Mouse (Mus musculus) kidney, postnatal 0 days (tissue): ENCODE results near the gene Iqschfp. TPM values are rescaled to one million over a fixed set of nuclear protein-coding genes. Genes with fewer than 3 reads are reported as not detected.

ENCODE experiments used
- ATAC-seq: fragments of 200-750 bp; cut with Nextera tagmentation; replicated peaks from 2 replicates; pipeline ENCODE4 v1.8.0; 2017; ENCODE audit warnings: low read depth, moderate number of reproducible peaks, moderate TSS enrichment, moderate library complexity; ENCODE audit not compliant: low FRiP score
- DNase-seq: peaks from one replicate; pipeline ENCODE4 v3.0.0-alpha.2; 2016; ENCODE audit warnings: low spot score
- H3K27ac ChIP-seq: fragments of 300-500 bp; sonication (generic); 2 replicates; pipeline ENCODE4 v1.5.1; 2014; ENCODE audit warnings: mild to moderate bottlenecking
- H3K27me3 ChIP-seq: fragments of 300-500 bp; sonication (generic); 2 replicates; pipeline ENCODE4 v1.6.1; 2014; ENCODE audit warnings: low read length, mixed read lengths; ENCODE audit not compliant: insufficient read depth
- H3K36me3 ChIP-seq: fragments of 300-500 bp; sonication (generic); 2 replicates; pipeline ENCODE4 v1.6.1; 2014; ENCODE audit warnings: low read length, mixed read lengths; ENCODE audit not compliant: insufficient read depth
- H3K4me1 ChIP-seq: fragments of 300-500 bp; sonication (generic); replicated peaks from 2 replicates; pipeline ENCODE4 v1.6.1; 2014; ENCODE audit warnings: antibody characterized with exemption, low read length, mixed read lengths; ENCODE audit not compliant: insufficient read depth
- H3K4me2 ChIP-seq: fragments of 300-500 bp; sonication (generic); 2 replicates; pipeline ENCODE4 v1.6.1; 2014; ENCODE audit warnings: mild to moderate bottlenecking, low read length, moderate library complexity, mixed read lengths
- H3K4me3 ChIP-seq: fragments of 300-500 bp; sonication (generic); replicated peaks from 2 replicates; pipeline ENCODE4 v1.5.1; 2014; ENCODE audit warnings: low read depth, low read length
- H3K9ac ChIP-seq: fragments of 300-500 bp; sonication (generic); 2 replicates; pipeline ENCODE4 v1.6.1; 2014; ENCODE audit warnings: low read depth, low read length
- H3K9me3 ChIP-seq: fragments of 300-500 bp; sonication (generic); replicated peaks from 2 replicates; pipeline ENCODE4 v1.6.1; 2016; ENCODE audit warnings: low read length, inconsistent platforms, mixed read lengths
- CTCF ChIP-seq: IDR thresholded peaks from 2 replicates; pipeline ENCODE4 v1.5.1; 2016; ENCODE audit warnings: antibody characterized with exemption, low read depth, mild to moderate bottlenecking, moderate library complexity
- WGBS: fragments of 180-500 bp; shearing (Covaris S2); extraction: QIAGEN DNeasy Blood & Tissue Kit; methylation state at CpG from one replicate; pipeline ENCODE4 v1.1.7; 2014; 5-methylcytosine and 5-hydroxymethylcytosine counted together
- polyA plus RNA-seq: library from polyadenylated mRNA; unstranded; fragments of >200 nt; fragmentation: Nextera tagmentation; extraction: Ambion mirVana; gene quantifications from 2 replicates; pipeline ENCODE4 v1.2.1, GENCODE M21; 2015

The Iqschfp gene
- polyA plus RNA-seq, 1 experiment from 2014 or later, result 0.05 TPM

DNA sequence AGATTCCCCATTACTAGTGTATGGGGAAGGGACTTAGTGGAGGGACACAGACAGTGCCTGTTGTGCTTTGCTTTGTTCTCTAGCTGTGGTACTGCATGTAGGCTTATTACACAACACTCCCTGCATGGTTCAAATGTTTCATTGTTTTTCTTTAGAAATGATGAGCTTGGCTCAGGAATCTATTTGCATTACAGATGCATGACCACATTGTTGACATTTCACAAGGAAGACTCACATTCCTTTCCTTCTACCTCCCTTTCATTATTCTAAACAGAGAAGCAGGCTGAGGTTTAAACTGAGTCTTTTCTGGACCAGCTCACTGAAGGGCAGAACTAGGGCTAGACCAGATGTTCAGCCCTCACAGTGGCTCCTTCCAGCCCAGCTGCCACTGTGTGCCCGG lies 360.3 kb downstream of the Iqschfp start:
- H3K4me2 ChIP-seq, result no peak overlapping the region
- no peak overlapping the region for H3K4me3 ChIP-seq
- no peak for TF ChIP-seq CTCF
- H3K27ac ChIP-seq, result no peak overlapping the region
- H3K4me1 ChIP-seq, result no peaks in the 10 kb centered on the region
- no peak overlapping the region for H3K9ac ChIP-seq
- H3K27me3 ChIP-seq, result no peaks in the 10 kb centered on the region
- no peaks in the 10 kb centered on the region for H3K9me3 ChIP-seq
- ATAC-seq, result no peak
- DNase-seq, result peak; percentile 9
- H3K36me3 ChIP-seq, result no peaks in the 10 kb centered on the region
- 72% methylated on average over 1 of the region's 1 CpGs for WGBS

DNA sequence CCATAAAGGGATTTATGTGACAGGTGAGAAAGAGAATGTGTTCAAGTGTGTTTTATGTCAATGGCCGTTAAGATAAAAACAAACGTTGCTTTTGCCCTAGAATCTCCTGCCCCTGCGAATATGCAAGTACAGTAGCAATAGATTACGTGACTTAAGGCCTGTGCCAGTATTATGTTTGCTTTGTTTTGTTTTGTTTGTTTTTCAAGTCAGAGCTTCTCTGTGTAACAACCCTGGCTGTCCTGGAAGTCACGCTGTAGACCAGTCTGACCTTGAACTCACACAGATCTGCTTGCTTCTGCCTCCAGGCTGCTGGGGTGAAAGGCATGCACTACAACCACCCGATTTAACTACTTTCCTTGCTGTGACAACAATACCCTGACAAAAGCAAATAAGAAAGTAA lies 370.3 kb downstream of the Iqschfp start:
- H3K9me3 ChIP-seq, result no peaks in the 10 kb centered on the region
- H3K27me3 ChIP-seq, result no peaks in the 10 kb centered on the region
- H3K27ac ChIP-seq, result no peak overlapping the region
- H3K36me3 ChIP-seq, result no peaks in the 10 kb centered on the region
- ATAC-seq (no peak), DNase-seq (no peak)
- no peaks in the 10 kb centered on the region for H3K4me1 ChIP-seq
- no peak overlapping the region for H3K4me3 ChIP-seq
- no peak overlapping the region for H3K4me2 ChIP-seq
- no peak for TF ChIP-seq CTCF
- WGBS, result 42% methylated on average over 6 of the region's 6 CpGs
- H3K9ac ChIP-seq, result no peak overlapping the region

DNA sequence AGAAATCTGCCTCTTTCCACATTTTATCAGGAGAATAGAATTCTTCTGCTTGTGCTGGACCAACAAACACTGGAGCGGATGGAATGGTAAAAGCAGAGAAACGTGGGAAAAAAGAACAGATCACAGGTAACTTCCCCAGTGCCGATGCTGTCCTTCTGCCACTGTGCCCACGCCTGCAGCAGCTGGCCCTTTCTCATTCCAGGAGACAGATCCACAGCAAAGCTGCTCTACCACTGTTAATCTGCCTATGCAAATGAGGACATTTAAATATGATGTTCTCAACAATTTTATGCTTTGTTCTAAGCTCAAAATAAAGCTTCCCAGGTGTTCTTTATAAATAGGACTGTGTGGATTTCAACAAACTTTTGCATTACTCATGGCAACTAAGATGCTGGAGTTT lies 375.9 kb downstream of the Iqschfp start:
- ATAC-seq (no peak), DNase-seq (no peak)
- no peak for TF ChIP-seq CTCF
- WGBS, result 88% methylated on average over 4 of the region's 4 CpGs
- H3K4me3 ChIP-seq, result no peak overlapping the region
- H3K27ac ChIP-seq, result no peak overlapping the region
- H3K4me1 ChIP-seq, result no peaks in the 10 kb centered on the region
- no peaks in the 10 kb centered on the region for H3K36me3 ChIP-seq
- H3K27me3 ChIP-seq, result no peaks in the 10 kb centered on the region
- no peak overlapping the region for H3K4me2 ChIP-seq
- no peaks in the 10 kb centered on the region for H3K9me3 ChIP-seq
- no peak overlapping the region for H3K9ac ChIP-seq

DNA sequence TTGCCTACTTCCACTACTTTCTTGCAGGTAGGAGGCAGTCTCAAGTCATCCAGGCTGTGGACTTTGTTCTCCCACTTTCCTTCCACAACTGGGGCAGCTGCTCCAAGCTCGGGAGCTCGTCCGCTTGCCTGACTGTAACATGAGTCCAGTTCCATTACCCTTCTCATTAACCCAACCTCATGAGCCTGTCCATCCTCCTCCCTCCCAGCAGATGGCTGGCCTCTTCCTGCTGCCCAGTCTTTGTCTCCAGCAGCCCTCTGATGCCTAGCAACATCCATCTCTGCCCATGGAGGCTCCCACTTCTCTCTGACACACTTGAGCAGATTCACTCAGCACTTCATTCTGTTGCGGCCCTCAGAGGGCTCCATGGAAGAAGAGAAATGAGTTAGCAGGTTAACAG lies 377.2 kb downstream of the Iqschfp start:
- no peaks in the 10 kb centered on the region for H3K9me3 ChIP-seq
- H3K4me3 ChIP-seq, result no peak overlapping the region
- TF ChIP-seq CTCF, result no peak
- H3K27ac ChIP-seq, result no peak overlapping the region
- WGBS, result 47% methylated on average over 4 of the region's 4 CpGs
- H3K36me3 ChIP-seq, result no peaks in the 10 kb centered on the region
- no peaks in the 10 kb centered on the region for H3K4me1 ChIP-seq
- no peak overlapping the region for H3K9ac ChIP-seq
- ATAC-seq (peak; percentile 46; the same call in 1 of the 2 replicates), DNase-seq (peak; percentile 16)
- no peak overlapping the region for H3K4me2 ChIP-seq
- H3K27me3 ChIP-seq, result no peaks in the 10 kb centered on the region

DNA sequence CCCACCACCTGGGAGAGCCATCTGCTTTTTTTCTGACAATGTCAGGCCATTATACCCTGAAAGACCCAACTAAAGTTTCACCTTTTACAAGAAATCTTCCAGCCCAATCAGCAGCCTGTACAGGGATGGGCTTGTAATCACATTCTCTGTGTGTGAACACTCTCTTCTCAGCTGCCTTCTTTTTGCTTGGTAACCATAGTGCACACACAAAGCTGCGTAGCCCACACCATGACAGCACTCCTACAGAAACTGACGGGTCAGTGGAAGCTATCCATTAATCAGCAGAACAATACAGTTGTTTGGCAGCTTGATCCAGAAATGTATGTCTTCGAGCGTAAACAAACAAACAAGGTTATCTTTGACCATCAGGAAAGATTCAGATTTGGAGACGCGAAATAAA lies 378.2 kb downstream of the Iqschfp start:
- Histone ChIP-seq H3K27me3 (no peaks in the 10 kb centered on the region), H3K9ac (no peak overlapping the region), H3K27ac (no peak overlapping the region), H3K9me3 (no peaks in the 10 kb centered on the region), H3K4me3 (no peak overlapping the region), H3K4me2 (no peak overlapping the region), H3K36me3 (no peaks in the 10 kb centered on the region), H3K4me1 (no peaks in the 10 kb centered on the region)
- 88% methylated on average over 6 of the region's 6 CpGs for WGBS
- TF ChIP-seq CTCF, result no peak
- ATAC-seq, result no peak
- DNase-seq, result no peak

DNA sequence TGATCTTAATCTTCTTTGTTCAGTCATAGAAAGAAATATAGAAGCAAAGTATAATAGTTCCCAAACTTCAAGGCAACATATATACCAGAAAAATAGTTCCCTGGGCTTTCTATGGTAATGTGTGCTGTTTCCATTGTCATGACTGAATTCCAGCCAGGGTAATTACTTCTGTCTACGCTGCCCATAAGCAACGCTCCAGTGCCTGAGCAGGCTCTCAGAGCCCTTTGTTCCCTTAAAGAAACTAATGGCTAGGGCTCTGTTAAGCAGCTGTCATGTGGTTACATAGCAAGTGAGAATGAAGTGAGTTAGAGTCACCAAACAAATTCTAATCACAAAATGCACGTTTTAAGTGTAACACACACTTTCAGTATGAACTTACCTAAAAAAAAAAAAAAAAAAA lies 379.4 kb downstream of the Iqschfp start:
- Histone ChIP-seq H3K27me3 (no peaks in the 10 kb centered on the region), H3K9ac (no peak overlapping the region), H3K36me3 (no peaks in the 10 kb centered on the region), H3K9me3 (no peaks in the 10 kb centered on the region), H3K4me3 (no peak overlapping the region), H3K4me2 (no peak overlapping the region), H3K27ac (no peak overlapping the region), H3K4me1 (no peaks in the 10 kb centered on the region)
- ATAC-seq, result no peak
- WGBS, result 50% methylated on average over 3 of the region's 3 CpGs
- TF ChIP-seq CTCF, result no peak
- DNase-seq, result no peak

DNA sequence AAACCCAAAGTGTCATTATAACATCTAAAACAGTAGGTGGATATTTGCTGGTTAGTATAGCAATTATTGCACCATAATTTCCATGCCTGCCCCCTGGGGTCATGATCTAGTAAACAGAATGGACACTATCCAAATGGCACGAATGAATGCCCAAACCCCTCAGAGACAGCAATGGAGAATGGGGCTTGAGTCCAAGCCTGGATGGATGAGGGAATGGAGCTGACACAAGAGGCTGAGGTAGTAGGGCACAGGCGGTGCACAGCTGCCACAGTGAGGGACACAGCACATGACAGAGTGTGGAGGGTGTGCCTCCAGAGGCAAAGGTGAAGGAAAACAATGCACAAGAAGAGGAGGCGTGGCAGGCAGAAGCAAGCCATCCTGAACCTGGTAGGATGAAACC lies 379.8 kb downstream of the Iqschfp start:
- ATAC-seq, result no peak

More for the DNA sequence above, 379.8 kb downstream of the Iqschfp start:
- H3K36me3 ChIP-seq, result no peaks in the 10 kb centered on the region
- no peak overlapping the region for H3K9ac ChIP-seq
- no peaks in the 10 kb centered on the region for H3K27me3 ChIP-seq
- H3K9me3 ChIP-seq, result no peaks in the 10 kb centered on the region
- WGBS, result 74% methylated on average over 3 of the region's 3 CpGs
- no peak overlapping the region for H3K27ac ChIP-seq
- H3K4me1 ChIP-seq, result no peaks in the 10 kb centered on the region
- H3K4me2 ChIP-seq, result no peak overlapping the region
- no peak overlapping the region for H3K4me3 ChIP-seq
- no peak for DNase-seq
- TF ChIP-seq CTCF, result no peak
